Mouse (Mus musculus) retina, embryonic 14.5 days (tissue): Measurements from ENCODE around the gene Tmem174.

ENCODE experiments used
- DNase-seq: peaks from one replicate; pipeline ENCODE4 v3.0.0-alpha.2; 2015; ENCODE audit warnings: low spot score

Gene Tmem174

GRCm38 (mm10) chr13:98637145-98637544 is at the start of gene Tmem174:
Tmem174 (minus strand) TSS chr13:98637410.
- no peak for DNase-seq

- no peak for DNase-seq
Observed at GRCm38 (mm10) chr13:98684144-98684900, 47.1 kb upstream of the Tmem174 start.

GRCm38 (mm10) chr13:98683412-98683811 is 46.2 kb upstream of the Tmem174 start:
- no peak for DNase-seq

GRCm38 (mm10) chr13:98680470-98681060 is 43.4 kb upstream of the Tmem174 start:
- no peak for DNase-seq

- peak; percentile 17 for DNase-seq
Observed at GRCm38 (mm10) chr13:98679631-98680041, 42.4 kb upstream of the Tmem174 start.

- no peak for DNase-seq
Observed at GRCm38 (mm10) chr13:98679230-98679629, 42.0 kb upstream of the Tmem174 start.

- DNase-seq = no peak
Observed at GRCm38 (mm10) chr13:98673922-98674321, 36.7 kb upstream of the Tmem174 start.

GRCm38 (mm10) chr13:98669296-98669695 is 32.1 kb upstream of the Tmem174 start:
- no peak for DNase-seq

- DNase-seq = no peak
Observed at GRCm38 (mm10) chr13:98667316-98667715, 30.1 kb upstream of the Tmem174 start.

GRCm38 (mm10) chr13:98665240-98665639 is 28.0 kb upstream of the Tmem174 start:
- no peak for DNase-seq

GRCm38 (mm10) chr13:98662173-98662675 is 25.0 kb upstream of the Tmem174 start:
- no peak for DNase-seq

- no peak for DNase-seq
Observed at GRCm38 (mm10) chr13:98656034-98656471, 18.8 kb upstream of the Tmem174 start.

GRCm38 (mm10) chr13:98655346-98655745 is 18.1 kb upstream of the Tmem174 start:
- DNase-seq = no peak

GRCm38 (mm10) chr13:98654129-98654939 is 17.1 kb upstream of the Tmem174 start:
- no peak for DNase-seq

GRCm38 (mm10) chr13:98652194-98652593 is 15.0 kb upstream of the Tmem174 start:
- DNase-seq = no peak

GRCm38 (mm10) chr13:98651228-98651977 is 14.2 kb upstream of the Tmem174 start:
- DNase-seq = no peak

GRCm38 (mm10) chr13:98647775-98648568 is 10.8 kb upstream of the Tmem174 start:
- DNase-seq = no peak

- DNase-seq = no peak
Observed at GRCm38 (mm10) chr13:98638507-98639166, 1.4 kb upstream of the Tmem174 start.

- DNase-seq = no peak
Observed at GRCm38 (mm10) chr13:98636571-98636970, 639 bp downstream of the Tmem174 start.
